9 mouse cellular contexts compared by ENCODE assay signal in genomic region chr5:137030416-137030810, GRCm38 (mm10). TPM values are rescaled to one million over a fixed set of nuclear protein-coding genes. Genes with fewer than 3 reads are reported as not detected.
A peak's percentile ranks its signal among the peaks of the same experiment; 100 is the strongest.
DNase-seq lines count a peak whose midpoint lies in the region; ATAC-seq and TF ChIP-seq lines count a peak whose summit lies in the region.
"Had no signal": no experiment of that assay in that cellular context is flagged by ENCODE, and none has a peak within 500 bp of the region (broad histone marks: within the 10 kb centered on the region; RNA-seq: fewer than 3 reads in every experiment).

No protein-coding gene starts in this region.

- peaks cover 6% of the 10 kb centered on the region for H3K36me3 ChIP-seq in heart, embryonic 13.5 days
- H3K36me3 ChIP-seq in embryonic facial prominence, embryonic 10.5 days (replicated peaks): peaks cover 6% of the 10 kb centered on the region
- H3K36me3 ChIP-seq in hindbrain, postnatal 0 days (ENCODE audit: insufficient read depth, low read length): no peaks in the 10 kb centered on the region
- no peaks in the 10 kb centered on the region for H3K36me3 ChIP-seq in midbrain, embryonic 15.5 days (replicated peaks)

- H3K4me1 ChIP-seq in heart, embryonic 13.5 days: peaks cover 40% of the 10 kb centered on the region
- H3K4me1 ChIP-seq in embryonic facial prominence, embryonic 10.5 days: peaks cover 48% of the 10 kb centered on the region
- no peaks in the 10 kb centered on the region; the same call in 1 of the 2 replicates for H3K4me1 ChIP-seq in hindbrain, postnatal 0 days (ENCODE audit: insufficient read depth, low read length)
- H3K4me1 ChIP-seq in midbrain, embryonic 15.5 days: peaks cover 42% of the 10 kb centered on the region

- ATAC-seq in heart, embryonic 13.5 days (ENCODE audit: extremely low read depth, insufficient number of reproducible peaks, low FRiP score, low TSS enrichment): no peak
- ATAC-seq in hindbrain, postnatal 0 days: 0 out of 2 replicates have a peak, but pooled peaks have one; percentile 0
- ATAC-seq in midbrain, embryonic 15.5 days (replicated peaks): 0 out of 2 replicates have a peak, but pooled peaks have one; percentile 0
- ATAC-seq in megakaryocyte progenitor cell, adult 5-6 weeks (replicated peaks; ENCODE audit: poor library complexity): no peak

- H3K9me3 ChIP-seq in heart, embryonic 13.5 days: no peaks in the 10 kb centered on the region
- no peaks in the 10 kb centered on the region for H3K9me3 ChIP-seq in embryonic facial prominence, embryonic 10.5 days
- no peaks in the 10 kb centered on the region for H3K9me3 ChIP-seq in hindbrain, postnatal 0 days (ENCODE audit: low read length)
- H3K9me3 ChIP-seq in midbrain, embryonic 15.5 days: no peaks in the 10 kb centered on the region

- H3K27ac ChIP-seq in heart, embryonic 13.5 days (replicated peaks): no peak overlapping the region
- H3K27ac ChIP-seq in embryonic facial prominence, embryonic 10.5 days (replicated peaks): no peak overlapping the region
- peak overlapping the region; percentile 91 for H3K27ac ChIP-seq in hindbrain, postnatal 0 days
- H3K27ac ChIP-seq in midbrain, embryonic 15.5 days: no peak overlapping the region

- no peak for TF ChIP-seq CTCF in hindbrain, postnatal 0 days (IDR thresholded peaks at IDR 0.05; ENCODE audit: low read depth)

- DNase-seq in heart, adult 11 months: no peak
- no peak for DNase-seq in embryonic facial prominence, embryonic 10.5 days (ENCODE audit: low spot score)
- DNase-seq in hindbrain, postnatal 0 days (ENCODE audit: low spot score): no peak
- no peak for DNase-seq in adrenal gland, postnatal 36 days
- DNase-seq in spleen, postnatal 4 days (ENCODE audit: low spot score in 2 of 2): no peak

- H3K27me3 ChIP-seq in heart, embryonic 13.5 days (replicated peaks): peaks cover 75% of the 10 kb centered on the region
- peaks cover 93% of the 10 kb centered on the region for H3K27me3 ChIP-seq in embryonic facial prominence, embryonic 10.5 days (replicated peaks; ENCODE audit: low read depth, poor library complexity, severe bottlenecking)
- H3K27me3 ChIP-seq in hindbrain, postnatal 0 days (ENCODE audit: insufficient read depth, low read length): peaks cover 24% of the 10 kb centered on the region; the same call in 1 of the 2 replicates
- peaks cover 48% of the 10 kb centered on the region for H3K27me3 ChIP-seq in midbrain, embryonic 15.5 days (replicated peaks)

- WGBS in heart, embryonic 13.5 days: 15% methylated on average over 22 of the region's 22 CpGs
- 15% methylated on average over 22 of the region's 22 CpGs for WGBS in embryonic facial prominence, embryonic 10.5 days
- 7% methylated on average over 22 of the region's 22 CpGs for WGBS in hindbrain, postnatal 0 days
- 8% methylated on average over 22 of the region's 22 CpGs for WGBS in midbrain, embryonic 15.5 days

- H3K4me3 ChIP-seq in heart, embryonic 13.5 days: peak overlapping the region; percentile 18
- H3K4me3 ChIP-seq in embryonic facial prominence, embryonic 10.5 days: peak overlapping the region; percentile 58
- H3K4me3 ChIP-seq in hindbrain, postnatal 0 days (ENCODE audit: low read length): peak overlapping the region; percentile 51
- H3K4me3 ChIP-seq in midbrain, embryonic 15.5 days: peak overlapping the region; percentile 57

- H3K4me2 ChIP-seq in heart, embryonic 13.5 days: peak overlapping the region; percentile 73
- H3K4me2 ChIP-seq in hindbrain, postnatal 0 days (ENCODE audit: low read depth, low read length): peak overlapping the region; percentile 86
- peak overlapping the region; percentile 92 for H3K4me2 ChIP-seq in midbrain, embryonic 15.5 days

- H3K9ac ChIP-seq in heart, embryonic 13.5 days: no peak overlapping the region
- peak overlapping the region; percentile 74 for H3K9ac ChIP-seq in hindbrain, postnatal 0 days (replicated peaks; ENCODE audit: low read length)
- H3K9ac ChIP-seq in midbrain, embryonic 15.5 days: peak overlapping the region; percentile 51

RNA-seq across cellular contexts. Expression of gene Vgf, which starts 4.2 kb away (rescaled TPM):
- polyA plus RNA-seq in heart, embryonic 13.5 days (2015; fragmentation: Nextera tagmentation; extraction: Ambion mirVana): 0.11 and 0.16 TPM in 2 replicates
- polyA plus RNA-seq in embryonic facial prominence, embryonic 10.5 days (2016; fragmentation: Nextera tagmentation; extraction: Ambion mirVana): 0.39 and 0.40 TPM in 2 replicates
- total RNA-seq in hindbrain, postnatal 0 days (2014; rRNA removed): 136 and 137 TPM in 2 replicates
- polyA plus RNA-seq in hindbrain, postnatal 0 days (2015; fragmentation: Nextera tagmentation; extraction: Ambion mirVana): 43.2 and 45.9 TPM in 2 replicates
- polyA plus RNA-seq in midbrain, embryonic 15.5 days (2015; fragmentation: Nextera tagmentation; extraction: Ambion mirVana): 9.9 and 11.1 TPM in 2 replicates
- 10 to 100 TPM in 1 of 2 experiments, 1 to 10 TPM in 1; 8.8 to 71.5 TPM for total RNA-seq in adrenal gland, postnatal 36 days (2021)
- total RNA-seq in megakaryocyte progenitor cell, adult 5-6 weeks (2015): not detected in 2 replicates
- total RNA-seq in megakaryocyte progenitor cell, adult 5-6 weeks (2017): not detected in 2 replicates
- total RNA-seq: liver, adult 2 months had no signal
- polyA plus RNA-seq: liver, adult 2 months had no signal

RNA-seq across cellular contexts. Expression of gene Ap1s1, which starts 15.5 kb away (rescaled TPM):
- 140 and 147 TPM in 2 replicates for polyA plus RNA-seq in heart, embryonic 13.5 days (2015; fragmentation: Nextera tagmentation; extraction: Ambion mirVana)
- 177 and 178 TPM in 2 replicates for polyA plus RNA-seq in embryonic facial prominence, embryonic 10.5 days (2016; fragmentation: Nextera tagmentation; extraction: Ambion mirVana)
- total RNA-seq in hindbrain, postnatal 0 days (2014; rRNA removed): 122 and 123 TPM in 2 replicates
- polyA plus RNA-seq in hindbrain, postnatal 0 days (2015; fragmentation: Nextera tagmentation; extraction: Ambion mirVana): 226 and 230 TPM in 2 replicates
- 284 TPM in 2 replicates for polyA plus RNA-seq in midbrain, embryonic 15.5 days (2015; fragmentation: Nextera tagmentation; extraction: Ambion mirVana)
- 10 to 100 TPM; 91.3 to 93.7 TPM for total RNA-seq in adrenal gland, postnatal 36 days (2021)
- 37.8 and 41.2 TPM in 2 replicates for total RNA-seq in megakaryocyte progenitor cell, adult 5-6 weeks (2015)
- total RNA-seq in megakaryocyte progenitor cell, adult 5-6 weeks (2017): 67.3 and 87.2 TPM in 2 replicates

RNA-seq across cellular contexts. Expression of gene Serpine1, which starts 41.7 kb away (rescaled TPM):
- polyA plus RNA-seq in heart, embryonic 13.5 days (2015; fragmentation: Nextera tagmentation; extraction: Ambion mirVana): 0.74 and 0.92 TPM in 2 replicates
- 0.12 TPM in 1 of 2 replicates, not detected in the other for polyA plus RNA-seq in embryonic facial prominence, embryonic 10.5 days (2016; fragmentation: Nextera tagmentation; extraction: Ambion mirVana)
- 3.0 and 3.5 TPM in 2 replicates for total RNA-seq in hindbrain, postnatal 0 days (2014; rRNA removed)
- 0.10 and 0.25 TPM in 2 replicates for polyA plus RNA-seq in hindbrain, postnatal 0 days (2015; fragmentation: Nextera tagmentation; extraction: Ambion mirVana)
- 0.34 and 0.41 TPM in 2 replicates for polyA plus RNA-seq in midbrain, embryonic 15.5 days (2015; fragmentation: Nextera tagmentation; extraction: Ambion mirVana)
- total RNA-seq in adrenal gland, postnatal 36 days (2021): 10 to 100 TPM in 1 of 2 experiments, 1 to 10 TPM in 1; 3.5 to 11.2 TPM
- total RNA-seq in megakaryocyte progenitor cell, adult 5-6 weeks (2015): 0.22 TPM in 1 of 2 replicates, not detected in the other
- not detected in 2 replicates for total RNA-seq in megakaryocyte progenitor cell, adult 5-6 weeks (2017)

RNA-seq across cellular contexts. Expression of gene Znhit1, which starts 42.6 kb away (rescaled TPM):
- polyA plus RNA-seq in heart, embryonic 13.5 days (2015; fragmentation: Nextera tagmentation; extraction: Ambion mirVana): 79.8 and 81.9 TPM in 2 replicates
- 106 and 117 TPM in 2 replicates for polyA plus RNA-seq in embryonic facial prominence, embryonic 10.5 days (2016; fragmentation: Nextera tagmentation; extraction: Ambion mirVana)
- total RNA-seq in hindbrain, postnatal 0 days (2014; rRNA removed): 68.1 and 84.1 TPM in 2 replicates
- polyA plus RNA-seq in hindbrain, postnatal 0 days (2015; fragmentation: Nextera tagmentation; extraction: Ambion mirVana): 140 and 143 TPM in 2 replicates
- 131 and 132 TPM in 2 replicates for polyA plus RNA-seq in midbrain, embryonic 15.5 days (2015; fragmentation: Nextera tagmentation; extraction: Ambion mirVana)
- total RNA-seq in adrenal gland, postnatal 36 days (2021): 10 to 100 TPM; 84.0 to 97.9 TPM
- 109 and 115 TPM in 2 replicates for total RNA-seq in megakaryocyte progenitor cell, adult 5-6 weeks (2015)
- total RNA-seq in megakaryocyte progenitor cell, adult 5-6 weeks (2017): 41.5 and 49.0 TPM in 2 replicates

RNA-seq across cellular contexts. Expression of gene Plod3, which starts 43.6 kb away (rescaled TPM):
- polyA plus RNA-seq in heart, embryonic 13.5 days (2015; fragmentation: Nextera tagmentation; extraction: Ambion mirVana): 43.2 and 45.6 TPM in 2 replicates
- polyA plus RNA-seq in embryonic facial prominence, embryonic 10.5 days (2016; fragmentation: Nextera tagmentation; extraction: Ambion mirVana): 42.6 and 44.6 TPM in 2 replicates
- 58.8 and 63.5 TPM in 2 replicates for total RNA-seq in hindbrain, postnatal 0 days (2014; rRNA removed)
- polyA plus RNA-seq in hindbrain, postnatal 0 days (2015; fragmentation: Nextera tagmentation; extraction: Ambion mirVana): 25.2 and 28.7 TPM in 2 replicates
- 38.9 and 44.1 TPM in 2 replicates for polyA plus RNA-seq in midbrain, embryonic 15.5 days (2015; fragmentation: Nextera tagmentation; extraction: Ambion mirVana)
- 10 to 100 TPM; 67.5 to 78.8 TPM for total RNA-seq in adrenal gland, postnatal 36 days (2021)
- total RNA-seq in megakaryocyte progenitor cell, adult 5-6 weeks (2015): 70.5 and 80.3 TPM in 2 replicates
- total RNA-seq in megakaryocyte progenitor cell, adult 5-6 weeks (2017): 154 and 176 TPM in 2 replicates

Comparison
In these comparisons a context has a peak if more than half of its experiments do, and no peak if none do; other contexts are left out.
1. ATAC-seq: peak in hindbrain, postnatal 0 days (single experiment) and midbrain, embryonic 15.5 days (single experiment); none in heart, embryonic 13.5 days (single experiment) and megakaryocyte progenitor cell, adult 5-6 weeks (single experiment).
2. Peak in every context shown above with its lines, with median percentiles within 50 percentile points of each other: H3K4me2 ChIP-seq and H3K4me3 ChIP-seq.